Mouse (Mus musculus) testis, adult 2 months (tissue): ENCODE data around the gene 4933434E20Rik.

Source experiments
- CTCF ChIP-seq: fragments of 200-500 bp; IDR thresholded peaks from 2 replicates; pipeline ENCODE4 v1.5.1; 2012; ENCODE audit warnings: low read depth, mild to moderate bottlenecking, inconsistent platforms, low read length, moderate library complexity; ENCODE audit not compliant: control insufficient read depth, insufficient read depth, insufficient replicate concordance
- POLR2A ChIP-seq: fragments of 200-500 bp; IDR thresholded peaks from 2 replicates; pipeline ENCODE4 v1.6.1; 2012; ENCODE audit warnings: low read depth, mild to moderate bottlenecking, inconsistent platforms, low read length, moderate library complexity; ENCODE audit not compliant: control insufficient read depth

- no peak for TF ChIP-seq CTCF
- TF ChIP-seq POLR2A, result no peak
These were observed 37.2 kb downstream of the 4933434E20Rik start for GRCm38 (mm10) chr3:90088617-90089016.
